Mouse (Mus musculus) cerebellum, adult 2 months (tissue): ENCODE results near the gene Osbpl9.

Experiments
- CTCF ChIP-seq: fragments of 200-500 bp; IDR thresholded peaks from 2 replicates; pipeline ENCODE4 v1.5.1; 2011; ENCODE audit warnings: low read depth, mild to moderate bottlenecking, control low read depth, low read length, moderate library complexity, borderline replicate concordance; ENCODE audit not compliant: insufficient read depth
- POLR2A ChIP-seq: fragments of 200-500 bp; IDR thresholded peaks from 2 replicates; pipeline ENCODE4 v1.6.1; 2011; ENCODE audit warnings: low read length, control low read depth, borderline replicate concordance; ENCODE audit not compliant: insufficient read depth

GRCm38 (mm10) chr4:109026543-109026942 is 175.5 kb downstream of the Osbpl9 start:
- no peak for TF ChIP-seq CTCF
- TF ChIP-seq POLR2A: no peak
